Mouse (Mus musculus) forebrain, embryonic 11.5 days (tissue): ENCODE data around the gene Aldh1b1. TPM values are rescaled to one million over a fixed set of nuclear protein-coding genes. Genes with fewer than 3 reads are reported as not detected.

Experiments
- ATAC-seq: fragments of 200-750 bp; cut with Nextera tagmentation; replicated peaks from 2 replicates; pipeline ENCODE4 v1.8.0; 2017; ENCODE audit warnings: moderate TSS enrichment; ENCODE audit not compliant: low FRiP score
- DNase-seq: peaks from one replicate; pipeline ENCODE4 v3.0.0-alpha.2; 2017; ENCODE audit warnings: low spot score
- H3K27ac ChIP-seq: fragments of 300-500 bp; sonication (generic); 2 replicates; pipeline ENCODE4 v1.5.1; 2014; ENCODE audit warnings: low read depth, low read length
- H3K27me3 ChIP-seq: fragments of 300-500 bp; sonication (generic); 2 replicates; pipeline ENCODE4 v1.6.1; 2014; ENCODE audit warnings: mild to moderate bottlenecking, low read length, mixed read lengths; ENCODE audit not compliant: control insufficient read depth, insufficient read depth
- H3K36me3 ChIP-seq: fragments of 300-500 bp; sonication (generic); 2 replicates; pipeline ENCODE4 v1.6.1; 2014; ENCODE audit warnings: mild to moderate bottlenecking, low read length, moderate library complexity, mixed read lengths; ENCODE audit not compliant: control insufficient read depth, insufficient read depth
- H3K4me1 ChIP-seq: fragments of 300-500 bp; sonication (generic); replicated peaks from 2 replicates; pipeline ENCODE4 v1.6.1; 2014; ENCODE audit warnings: low read length, mixed read lengths; ENCODE audit not compliant: control insufficient read depth, insufficient read depth
- H3K4me2 ChIP-seq: fragments of 300-500 bp; sonication (generic); 2 replicates; pipeline ENCODE4 v1.6.1; 2014; ENCODE audit warnings: low read depth, mild to moderate bottlenecking, low read length, moderate library complexity, mixed read lengths; ENCODE audit not compliant: severe bottlenecking
- H3K4me3 ChIP-seq: fragments of 300-500 bp; sonication (generic); 2 replicates; pipeline ENCODE4 v1.5.1; 2014; ENCODE audit warnings: low read depth, low read length
- H3K9ac ChIP-seq: fragments of 300-500 bp; sonication (generic); 2 replicates; pipeline ENCODE4 v1.6.1; 2014; ENCODE audit warnings: low read length
- H3K9me3 ChIP-seq: fragments of 300-500 bp; sonication (generic); 2 replicates; pipeline ENCODE4 v1.6.1; 2016; ENCODE audit warnings: low read length, mixed read lengths; ENCODE audit not compliant: control insufficient read depth
- whole genome bisulfite sequencing: fragments of 180-500 bp; shearing (Covaris S2); extraction: QIAGEN DNeasy Blood & Tissue Kit; methylation state at CpG from one replicate; pipeline ENCODE4 v1.1.7; 2014; 5-methylcytosine and 5-hydroxymethylcytosine counted together
- polyA plus RNA-seq: library from polyadenylated mRNA; unstranded; fragments of >200 nt; fragmentation: Nextera tagmentation; extraction: Ambion mirVana; gene quantifications from 2 replicates; pipeline ENCODE4 v1.2.1, GENCODE M21; 2014

Gene Aldh1b1
- polyA plus RNA-seq, 1 experiment from 2014 or later, result 5.2 TPM

DNA sequence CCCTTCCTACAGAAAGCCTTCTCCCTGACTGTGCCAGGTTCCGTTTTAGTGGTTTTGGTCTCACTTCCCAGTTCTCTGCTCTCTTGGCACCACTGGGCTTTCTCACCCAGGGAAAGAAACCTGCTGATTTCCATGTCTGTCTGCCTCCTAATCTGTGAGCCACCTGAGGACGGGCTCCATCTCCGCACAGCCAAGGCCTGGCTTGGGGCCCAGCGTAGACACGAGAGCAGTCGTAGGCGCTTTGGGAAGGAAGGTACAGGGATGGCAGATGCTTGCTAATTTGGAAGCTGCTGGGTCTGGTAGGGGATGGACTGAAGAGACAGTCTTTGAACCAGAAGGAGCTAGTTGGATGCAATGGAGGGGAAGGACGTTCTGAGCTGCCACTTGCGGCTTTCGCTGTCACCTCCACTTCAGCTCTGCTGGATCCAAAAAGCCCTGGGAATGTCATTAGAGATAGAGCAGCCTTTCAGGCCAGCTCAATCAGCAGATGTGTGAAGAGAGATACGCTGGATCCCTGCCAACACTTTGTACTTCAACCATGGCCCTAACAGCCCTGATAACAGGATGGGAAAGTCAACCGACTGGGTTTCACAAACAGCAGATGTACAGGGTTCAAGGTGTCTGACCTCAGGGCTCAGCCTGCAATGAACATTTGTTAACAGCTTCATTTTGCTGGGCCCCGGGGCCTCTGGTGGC is 9.4 kb upstream of the Aldh1b1 start:
- 0 out of 2 replicates have a peak, but pooled peaks cover 2% of the 10 kb centered on the region for H3K4me1 ChIP-seq
- WGBS, result 71% methylated on average over 13 of the region's 13 CpGs
- no peak overlapping the region for H3K9ac ChIP-seq
- DNase-seq, result no peak
- H3K27me3 ChIP-seq, result no peaks in the 10 kb centered on the region
- ATAC-seq, result no peak
- no peaks in the 10 kb centered on the region for H3K36me3 ChIP-seq
- no peak overlapping the region for H3K27ac ChIP-seq
- H3K9me3 ChIP-seq, result no peaks in the 10 kb centered on the region
- no peak overlapping the region for H3K4me3 ChIP-seq
- no peak overlapping the region for H3K4me2 ChIP-seq

DNA sequence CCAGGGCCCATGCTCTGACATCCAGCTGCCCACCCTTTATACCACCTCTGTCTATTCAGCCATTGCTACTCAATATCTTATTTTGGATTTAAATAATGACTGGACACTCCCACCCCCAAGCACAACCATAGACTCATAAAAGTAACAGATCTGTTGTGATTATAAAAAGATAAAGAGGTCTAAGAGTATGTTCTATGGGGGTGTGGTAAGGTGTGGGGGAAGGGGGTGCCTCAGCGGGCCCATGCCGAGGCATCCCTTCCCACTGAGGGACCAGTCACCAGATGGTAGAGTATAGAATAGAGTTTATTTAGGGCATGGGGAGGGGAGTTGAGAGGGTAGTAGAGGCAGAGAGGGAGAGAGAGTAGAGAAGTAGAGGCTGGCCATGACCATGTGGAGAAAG is 8.8 kb upstream of the Aldh1b1 start:
- WGBS, result 85% methylated on average over 2 of the region's 2 CpGs
- Histone ChIP-seq H3K4me1 (0 out of 2 replicates have a peak, but pooled peaks cover 2% of the 10 kb centered on the region), H3K4me3 (no peak overlapping the region), H3K27ac (no peak overlapping the region), H3K9ac (no peak overlapping the region), H3K27me3 (no peaks in the 10 kb centered on the region), H3K4me2 (no peak overlapping the region), H3K9me3 (no peaks in the 10 kb centered on the region), H3K36me3 (no peaks in the 10 kb centered on the region)
- DNase-seq (no peak), ATAC-seq (no peak)

DNA sequence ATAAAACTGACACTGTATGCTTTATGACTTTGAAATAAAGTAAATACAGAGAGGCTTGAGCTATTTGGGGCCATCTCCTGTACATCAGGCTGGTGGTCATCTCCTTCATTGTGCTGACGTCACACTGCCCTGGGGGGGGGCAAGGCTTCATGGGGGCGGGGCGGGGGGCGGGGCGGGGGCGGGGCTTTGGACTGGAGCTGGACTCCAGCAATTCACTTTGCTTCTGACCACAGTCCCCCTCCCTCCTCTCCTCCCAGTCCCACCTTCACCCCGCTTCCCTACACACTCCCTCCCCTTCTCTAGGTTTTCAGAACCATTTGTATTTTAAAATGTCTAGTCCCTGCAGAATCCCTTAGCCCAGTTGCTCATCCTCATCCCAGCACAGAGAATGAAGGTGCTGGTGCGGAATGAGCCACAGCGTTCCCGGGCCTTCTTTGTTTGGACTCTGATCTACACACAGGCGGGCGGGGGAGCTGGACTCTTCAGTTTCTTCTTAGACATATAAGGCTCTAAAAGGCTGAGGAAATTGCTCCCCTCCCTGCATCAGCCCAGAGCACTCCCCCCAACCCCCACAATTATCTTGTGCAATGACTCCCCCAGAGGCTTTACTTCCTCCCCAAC is 3.5 kb upstream of the Aldh1b1 start:
- Histone ChIP-seq H3K9ac (peak overlapping the region; percentile 63), H3K27me3 (no peaks in the 10 kb centered on the region), H3K4me2 (peak overlapping the region; percentile 50), H3K4me1 (peaks cover 4% of the 10 kb centered on the region; the same call in 1 of the 2 replicates), H3K4me3 (peak overlapping the region; percentile 21), H3K27ac (no peak overlapping the region), H3K36me3 (no peaks in the 10 kb centered on the region), H3K9me3 (no peaks in the 10 kb centered on the region)
- 1% methylated on average over 12 of the region's 12 CpGs for WGBS
- DNase-seq, result peak; percentile 76
- ATAC-seq, result peak; percentile 62

DNA sequence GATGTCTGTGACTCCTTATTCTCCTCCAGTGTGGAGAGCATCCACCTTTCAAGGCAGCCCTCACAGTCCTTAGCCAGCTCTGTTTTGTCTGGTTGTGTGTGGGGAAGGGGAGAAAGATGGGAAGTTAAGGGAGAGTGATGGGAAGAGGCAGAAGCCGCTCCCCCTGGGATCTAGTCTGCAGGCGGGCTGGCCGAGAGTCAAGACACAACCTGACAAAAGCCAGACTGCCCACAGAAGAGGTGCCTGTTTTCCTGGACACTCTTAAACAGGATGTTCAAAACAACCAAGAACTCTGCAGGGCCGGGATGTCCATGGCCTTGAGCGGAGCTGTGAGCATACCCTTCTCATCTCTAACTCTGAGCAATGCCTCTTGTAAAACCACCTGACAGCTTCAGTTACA is 2.1 kb upstream of the Aldh1b1 start:
- ATAC-seq (no peak), DNase-seq (no peak)
- no peaks in the 10 kb centered on the region for H3K27me3 ChIP-seq
- 77% methylated on average over 5 of the region's 5 CpGs for WGBS
- H3K4me3 ChIP-seq, result no peak overlapping the region
- no peaks in the 10 kb centered on the region for H3K9me3 ChIP-seq
- H3K27ac ChIP-seq, result no peak overlapping the region
- H3K9ac ChIP-seq, result no peak overlapping the region
- no peaks in the 10 kb centered on the region for H3K36me3 ChIP-seq
- H3K4me1 ChIP-seq, result peaks cover 4% of the 10 kb centered on the region; the same call in 1 of the 2 replicates
- no peak overlapping the region for H3K4me2 ChIP-seq

DNA sequence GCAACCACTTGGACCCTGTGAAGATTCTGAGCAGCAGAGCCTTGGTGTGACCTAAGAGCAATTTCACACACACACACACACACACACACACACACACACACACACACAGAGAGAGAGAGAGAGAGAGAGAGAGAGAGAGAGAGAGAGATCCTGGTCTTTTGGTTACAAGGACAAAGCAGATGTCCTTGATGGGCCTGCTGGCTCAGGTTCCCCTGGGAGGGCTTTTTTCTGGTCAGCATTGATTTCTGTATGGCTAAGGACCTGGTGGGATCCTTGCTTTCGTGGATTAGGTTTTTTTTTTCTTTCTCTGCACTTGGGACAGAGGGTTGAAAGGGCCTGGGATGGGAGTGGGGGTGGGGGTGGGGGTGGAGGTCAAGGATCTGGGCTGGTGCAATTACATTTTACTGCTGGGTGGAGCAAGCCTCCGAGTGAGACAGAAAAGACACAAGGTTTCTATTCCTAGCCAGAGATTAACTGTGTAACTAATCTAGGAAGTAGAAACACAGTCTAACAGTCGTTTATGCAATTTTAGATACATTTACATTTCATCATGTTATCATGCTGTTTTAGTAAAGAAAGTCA is 1.2 kb downstream of the Aldh1b1 start:
- Histone ChIP-seq H3K27me3 (no peaks in the 10 kb centered on the region), H3K36me3 (peaks cover 3% of the 10 kb centered on the region; the same call in 1 of the 2 replicates), H3K4me3 (no peak overlapping the region), H3K4me2 (no peak overlapping the region), H3K27ac (no peak overlapping the region), H3K9ac (no peak overlapping the region), H3K4me1 (peaks cover 4% of the 10 kb centered on the region; the same call in 1 of the 2 replicates), H3K9me3 (no peaks in the 10 kb centered on the region)
- no peak for ATAC-seq
- no peak for DNase-seq
- 38% methylated on average over 3 of the region's 3 CpGs for WGBS

DNA sequence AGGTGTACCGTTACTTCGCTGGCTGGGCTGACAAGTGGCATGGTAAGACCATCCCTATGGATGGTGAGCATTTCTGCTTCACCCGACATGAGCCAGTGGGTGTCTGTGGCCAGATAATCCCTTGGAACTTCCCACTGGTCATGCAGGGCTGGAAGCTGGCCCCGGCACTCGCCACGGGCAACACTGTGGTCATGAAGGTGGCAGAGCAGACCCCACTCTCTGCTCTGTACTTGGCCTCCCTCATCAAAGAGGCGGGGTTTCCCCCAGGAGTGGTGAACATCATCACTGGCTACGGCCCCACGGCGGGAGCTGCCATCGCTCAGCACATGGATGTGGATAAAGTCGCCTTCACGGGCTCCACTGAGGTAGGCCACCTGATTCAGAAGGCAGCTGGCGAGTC is 4.1 kb downstream of the Aldh1b1 start:
- no peak overlapping the region for H3K9ac ChIP-seq
- H3K4me2 ChIP-seq, result no peak overlapping the region
- peaks cover 2% of the 10 kb centered on the region; the same call in 1 of the 2 replicates for H3K4me1 ChIP-seq
- no peak overlapping the region for H3K4me3 ChIP-seq
- ATAC-seq (no peak), DNase-seq (no peak)
- 91% methylated on average over 14 of the region's 14 CpGs for WGBS
- peaks cover 3% of the 10 kb centered on the region; the same call in 1 of the 2 replicates for H3K36me3 ChIP-seq
- no peaks in the 10 kb centered on the region for H3K9me3 ChIP-seq
- no peak overlapping the region for H3K27ac ChIP-seq
- H3K27me3 ChIP-seq, result no peaks in the 10 kb centered on the region

DNA sequence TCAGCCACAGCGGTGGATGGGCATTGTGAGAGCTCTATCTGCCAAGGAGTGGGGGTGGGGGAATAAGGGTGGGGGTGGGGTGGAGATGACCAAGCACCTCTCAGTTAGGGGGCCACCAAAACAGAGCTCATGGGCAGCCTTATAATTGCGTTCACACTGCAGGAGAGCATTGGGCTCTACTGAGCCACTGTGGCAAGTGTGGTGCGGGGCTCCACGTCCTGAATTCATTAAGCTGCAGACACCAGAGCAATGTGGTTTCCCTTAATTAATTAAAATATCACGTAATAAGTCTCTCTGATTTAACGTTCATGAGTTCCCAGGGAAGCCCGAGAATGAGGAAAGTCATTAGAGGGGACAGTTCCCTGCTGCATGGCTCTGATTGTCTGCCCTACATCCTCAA is 9.2 kb downstream of the Aldh1b1 start:
- 30% methylated on average over 7 of the region's 7 CpGs for WGBS
- ATAC-seq, result no peak
- Histone ChIP-seq H3K27ac (no peak overlapping the region), H3K4me2 (no peak overlapping the region), H3K9ac (no peak overlapping the region), H3K4me3 (no peak overlapping the region), H3K4me1 (no peaks in the 10 kb centered on the region), H3K27me3 (no peaks in the 10 kb centered on the region), H3K36me3 (peaks cover 3% of the 10 kb centered on the region; the same call in 1 of the 2 replicates), H3K9me3 (no peaks in the 10 kb centered on the region)
- DNase-seq, result no peak

DNA sequence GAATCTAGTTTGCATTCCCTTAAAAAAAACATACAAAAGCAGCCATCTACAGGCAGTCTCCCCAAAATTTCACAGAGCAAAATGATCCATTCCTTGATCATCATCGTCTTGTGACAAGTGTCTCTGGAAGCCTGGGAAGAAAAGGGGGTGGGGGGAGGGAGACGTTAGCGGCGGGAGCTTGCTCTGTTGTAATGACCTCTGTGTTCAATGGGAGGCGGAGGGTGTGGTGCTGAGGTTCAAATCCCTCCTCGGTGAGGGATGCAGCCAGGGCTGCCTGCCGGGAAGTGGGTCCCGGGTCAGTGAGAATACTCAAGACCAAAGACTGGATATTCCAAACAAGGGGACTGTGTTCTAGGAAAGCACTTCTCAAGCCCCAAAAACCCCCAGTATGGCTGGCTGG is 12.4 kb downstream of the Aldh1b1 start:
- Histone ChIP-seq H3K27ac (no peak overlapping the region), H3K4me2 (no peak overlapping the region), H3K27me3 (no peaks in the 10 kb centered on the region), H3K9ac (no peak overlapping the region), H3K4me1 (no peaks in the 10 kb centered on the region; the same call in 1 of the 2 replicates), H3K9me3 (no peaks in the 10 kb centered on the region), H3K4me3 (no peak overlapping the region), H3K36me3 (no peaks in the 10 kb centered on the region)
- 21% methylated on average over 8 of the region's 8 CpGs for WGBS
- no peak for DNase-seq
- ATAC-seq, result no peak
